Mouse (Mus musculus): ENCODE data around the gene Dyrk3. TPM values are rescaled to one million over a fixed set of nuclear protein-coding genes. Genes with fewer than 3 reads are reported as not detected.
"Not testable (repeated sequence)": the region's sequence is repeated elsewhere in the genome, so short reads cannot be mapped to it uniquely, and the experiment has no call there.

Gene Dyrk3
- total RNA-seq, 2 experiments from 2014 or later: 4.0 to 7.9 TPM

DNA sequence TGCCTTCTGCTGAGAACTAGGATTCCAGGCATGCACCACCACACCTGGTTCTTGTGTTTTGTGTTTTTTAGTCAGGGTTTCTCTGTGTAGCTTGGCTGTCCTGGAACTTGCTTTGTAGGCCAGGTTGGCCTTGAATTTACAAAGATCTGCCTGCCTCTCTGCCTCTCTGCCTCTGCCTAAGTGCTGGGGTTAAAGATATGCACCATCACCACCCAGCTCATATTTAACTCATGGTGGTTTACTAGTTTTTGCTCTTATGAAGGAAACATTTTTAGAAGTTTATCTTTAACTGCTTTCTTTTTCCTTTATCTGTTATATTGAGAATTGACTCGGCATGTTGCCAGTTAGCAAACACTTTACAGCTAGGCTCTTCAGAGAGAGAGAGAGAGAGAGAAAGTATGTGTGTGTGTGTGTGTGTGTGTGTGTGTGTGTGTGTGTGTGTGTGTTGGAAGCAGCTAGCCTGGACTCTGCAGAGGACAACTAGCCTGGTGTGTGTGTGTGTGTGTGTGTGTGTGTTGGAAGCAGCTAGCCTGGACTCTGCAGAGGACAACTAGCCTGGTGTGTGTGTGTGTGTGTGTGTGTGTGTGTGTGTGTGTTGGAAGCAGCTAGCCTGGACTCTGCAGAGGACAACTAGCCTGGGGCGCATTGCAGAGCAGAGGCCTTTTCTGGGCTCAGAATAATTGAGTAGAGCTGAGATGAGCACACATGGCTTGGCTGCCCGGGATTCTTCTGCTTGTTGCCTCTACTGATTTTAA lies 21.6 kb upstream of the Dyrk3 start:
- ATAC-seq (replicated peaks; ENCODE audit: poor library complexity): peak; percentile 67

DNA sequence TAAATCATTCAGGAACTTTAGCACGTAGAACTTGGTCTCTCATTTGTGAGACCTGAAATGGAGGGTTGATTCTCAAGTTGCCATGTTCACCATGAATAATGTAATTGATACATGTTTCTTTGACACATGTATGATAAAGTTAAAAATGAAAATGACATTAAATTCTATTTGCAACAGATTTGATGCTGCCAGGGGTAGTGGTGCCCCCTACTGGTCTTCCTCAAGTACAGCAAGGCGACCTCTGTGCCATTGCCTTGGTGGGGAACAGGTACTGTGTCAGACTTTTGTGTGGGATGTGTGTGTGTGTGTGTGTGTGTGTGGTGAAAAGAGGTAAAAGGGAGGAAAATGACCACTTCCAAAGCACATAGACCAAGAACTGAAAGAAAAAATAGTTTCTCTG lies 17.3 kb upstream of the Dyrk3 start:
- ATAC-seq (replicated peaks; ENCODE audit: poor library complexity): peak; percentile 56

DNA sequence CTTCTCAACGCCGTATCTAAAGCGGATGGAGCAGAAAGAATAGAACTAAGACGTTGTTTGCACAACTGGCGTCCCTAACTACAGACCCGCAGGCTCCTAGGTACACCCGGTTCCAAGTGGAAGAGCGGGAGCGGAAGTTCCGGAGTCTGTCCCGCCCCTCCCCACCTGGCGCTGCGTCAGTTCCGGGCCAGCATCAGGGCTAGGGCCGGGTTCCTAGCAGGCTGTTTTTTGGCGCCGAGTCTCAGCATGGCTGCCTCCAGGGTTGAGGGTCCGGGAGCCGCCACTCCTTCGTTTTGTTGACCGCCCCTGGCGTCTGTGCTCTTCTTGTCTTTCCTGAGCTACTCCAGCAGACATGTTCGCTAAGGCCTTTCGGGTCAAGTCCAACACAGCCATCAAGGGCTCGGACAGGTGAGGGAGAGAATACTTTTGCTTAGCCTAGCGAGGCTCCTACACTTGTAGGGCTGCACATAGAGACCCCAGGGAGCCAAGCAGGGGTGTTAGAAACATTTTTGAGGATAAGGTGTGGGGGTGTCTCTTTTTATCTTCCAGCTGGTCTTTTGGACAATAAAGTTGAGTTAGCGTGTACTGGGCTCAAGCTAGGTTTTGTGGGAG lies 15.0 kb upstream of the Dyrk3 start, which contains the start of gene Eif2d:
Gene Eif2d (plus strand): TSS at position 164 of the 612 bp plus-strand sequence.
- ATAC-seq (replicated peaks; ENCODE audit: poor library complexity): peak; percentile 99

DNA sequence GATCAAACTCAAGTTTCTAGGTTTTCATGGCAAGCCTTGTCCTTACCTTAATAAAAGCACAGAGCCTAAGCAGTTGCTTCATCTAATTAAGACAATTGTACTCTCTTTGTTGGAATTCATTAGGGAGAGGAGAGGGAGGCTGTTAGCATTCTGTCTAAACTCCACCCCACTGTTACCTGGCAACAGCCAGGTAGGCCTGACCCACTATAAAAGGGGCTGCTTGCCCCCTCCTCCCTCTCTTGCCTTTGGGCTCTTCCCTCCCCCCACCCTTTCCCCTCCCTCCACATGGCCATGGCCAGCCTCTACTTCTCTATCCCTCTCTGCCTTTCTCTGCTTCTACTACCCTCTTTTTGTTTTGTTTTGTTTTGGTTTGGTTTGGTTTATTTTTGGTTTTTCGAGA lies 11.4 kb upstream of the Dyrk3 start:
- ATAC-seq (replicated peaks; ENCODE audit: poor library complexity): no peak

DNA sequence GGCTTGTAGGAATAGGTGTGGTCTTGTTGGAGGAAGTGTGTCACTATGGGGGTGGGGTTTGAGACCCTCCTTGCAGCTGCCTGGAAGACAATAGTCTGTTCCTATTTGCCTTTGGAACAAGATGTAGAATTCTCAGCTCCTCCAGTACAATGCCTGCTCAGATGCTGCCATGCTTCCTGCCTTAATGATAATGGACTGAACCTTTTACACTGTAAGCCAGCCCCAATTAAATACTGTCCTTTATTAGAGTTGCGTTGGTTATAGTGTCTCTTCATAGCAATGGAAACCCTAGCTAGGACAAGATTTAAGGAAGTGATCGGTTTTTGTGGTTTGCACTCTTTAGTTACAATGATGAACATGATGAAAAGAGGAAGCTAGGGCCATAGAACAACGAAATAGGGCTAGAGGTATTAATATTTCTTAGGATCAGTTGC lies 8.1 kb upstream of the Dyrk3 start:
- ATAC-seq (replicated peaks; ENCODE audit: poor library complexity): peak; percentile 79

DNA sequence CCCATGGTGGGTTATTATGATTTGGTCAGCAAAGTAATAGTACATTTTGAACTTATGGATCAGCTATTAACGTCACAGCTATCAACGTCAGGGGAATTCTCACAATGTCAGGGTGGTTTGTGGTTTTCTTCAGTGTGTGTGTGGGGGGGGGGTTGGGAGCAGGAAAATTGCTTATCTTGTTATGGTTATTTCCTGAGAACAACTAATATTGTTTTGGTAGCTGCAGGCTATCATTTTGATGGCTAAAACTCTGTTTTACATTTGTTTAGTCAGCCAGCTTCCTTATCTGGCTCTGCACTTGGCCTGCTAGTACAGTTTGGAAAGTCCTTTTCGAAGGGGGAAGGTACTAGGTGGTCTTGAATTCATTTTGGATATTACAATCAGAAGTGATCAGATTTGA lies 7.1 kb upstream of the Dyrk3 start:
- not testable (repeated sequence) for ATAC-seq (replicated peaks; ENCODE audit: poor library complexity)

DNA sequence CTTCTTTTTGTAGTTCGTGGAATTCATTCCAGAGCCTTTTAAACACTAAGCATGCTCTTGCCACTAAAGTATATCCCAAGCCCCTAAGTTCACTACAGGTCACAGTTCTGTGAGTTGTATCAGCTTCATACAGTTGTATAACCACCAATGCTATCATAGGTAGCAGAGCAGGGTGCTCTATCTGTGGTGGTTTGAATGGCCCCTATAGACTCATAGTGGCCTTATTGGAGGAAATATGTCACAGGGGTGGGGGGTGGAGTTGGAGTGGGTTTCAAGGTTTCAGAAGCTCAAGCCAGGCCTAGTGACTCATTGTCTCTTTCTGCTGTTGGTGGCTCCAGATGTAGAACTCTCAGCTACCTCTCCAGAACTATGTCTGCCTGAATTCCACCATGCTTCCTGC lies 4.3 kb upstream of the Dyrk3 start:
- ATAC-seq (replicated peaks; ENCODE audit: poor library complexity): peak; percentile 44

DNA sequence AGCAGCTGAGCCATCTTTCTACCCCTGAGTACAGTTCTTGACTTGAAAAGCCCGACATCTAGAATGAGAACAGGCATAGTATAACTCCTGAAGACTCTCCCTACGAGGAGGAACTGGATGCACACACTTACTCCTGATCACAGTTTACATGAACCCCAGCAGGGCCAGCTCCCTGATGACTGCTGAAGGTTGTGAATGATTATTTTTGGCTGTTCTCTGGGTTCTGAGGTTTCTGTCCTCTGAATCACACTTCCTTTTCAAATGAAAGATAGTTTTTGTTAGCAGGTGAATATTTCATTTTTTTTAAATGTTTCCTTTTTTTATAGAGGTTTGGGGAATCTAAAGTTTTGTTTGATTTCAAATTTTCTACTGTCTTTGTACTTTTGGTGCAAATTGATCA lies 3.3 kb upstream of the Dyrk3 start:
- no peak for ATAC-seq (replicated peaks; ENCODE audit: poor library complexity)

DNA sequence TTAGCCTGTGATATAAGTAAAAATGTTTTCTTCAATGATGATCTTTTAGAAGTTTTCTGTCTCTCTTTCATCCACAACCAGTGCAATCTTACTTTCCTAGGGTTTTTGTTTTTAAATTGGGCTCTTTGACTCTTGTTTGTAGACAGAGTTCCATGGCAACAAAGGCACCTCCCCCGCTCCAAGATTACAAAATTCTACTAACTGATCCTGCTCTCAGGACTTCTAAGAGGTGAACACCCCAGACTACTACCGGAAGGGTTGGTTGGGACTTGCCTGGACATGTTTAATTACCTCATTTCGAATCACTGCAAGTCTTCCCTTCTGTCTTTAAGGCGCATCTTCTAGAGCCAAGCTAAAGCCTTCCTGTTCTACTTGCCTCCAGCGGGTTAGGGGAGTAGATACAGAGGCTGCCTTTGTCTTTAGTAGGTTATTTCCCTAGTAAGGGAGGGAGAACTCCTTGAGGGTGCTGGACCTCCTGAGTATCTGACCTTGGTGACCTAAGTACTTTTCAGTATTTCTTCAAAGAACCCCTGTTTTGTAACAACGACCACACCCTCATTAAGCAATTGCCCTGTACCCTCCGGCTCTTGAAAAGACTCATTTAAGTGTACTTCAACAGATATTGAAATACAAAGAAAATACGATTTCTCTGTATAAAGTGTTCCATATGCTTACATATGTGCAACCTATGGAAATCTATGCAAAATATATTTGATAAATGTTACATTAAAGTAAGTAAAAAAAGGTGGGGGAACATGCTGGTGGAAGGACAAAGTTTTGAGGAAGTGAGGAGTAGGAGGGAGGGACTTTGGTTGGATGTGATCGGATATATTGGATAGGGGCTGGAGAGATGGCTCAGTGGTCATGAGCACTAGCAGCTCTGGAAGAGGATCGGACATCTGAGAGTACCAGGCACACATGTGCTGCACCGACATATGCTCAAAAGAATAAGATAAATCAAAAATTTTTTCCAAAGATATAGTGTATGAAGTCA lies 1.3 kb upstream of the Dyrk3 start:
- peak; percentile 4; the same call in 1 of the 2 replicates for ATAC-seq (replicated peaks; ENCODE audit: poor library complexity)

DNA sequence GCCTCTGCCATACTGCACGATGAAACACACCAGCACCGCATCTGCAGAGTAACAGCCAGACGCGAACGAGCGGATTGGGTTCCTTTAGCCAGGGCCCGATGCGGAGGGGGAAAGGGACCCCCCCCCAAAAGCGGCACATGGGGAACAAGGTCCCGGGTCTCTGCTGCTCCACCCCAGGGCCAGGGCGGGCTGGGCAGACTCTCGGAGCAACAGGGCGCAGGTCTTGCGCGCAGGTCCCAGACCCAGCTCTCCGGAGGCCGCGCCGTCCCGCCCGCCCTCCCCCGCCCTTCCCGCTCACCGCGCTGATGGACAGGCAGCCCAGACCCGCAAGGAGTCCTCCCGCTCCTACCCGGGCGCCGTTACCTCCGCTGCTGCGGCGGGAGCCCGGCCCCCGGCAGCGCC lies 422 bp downstream of the Dyrk3 start:
- ATAC-seq (replicated peaks; ENCODE audit: poor library complexity): no peak

DNA sequence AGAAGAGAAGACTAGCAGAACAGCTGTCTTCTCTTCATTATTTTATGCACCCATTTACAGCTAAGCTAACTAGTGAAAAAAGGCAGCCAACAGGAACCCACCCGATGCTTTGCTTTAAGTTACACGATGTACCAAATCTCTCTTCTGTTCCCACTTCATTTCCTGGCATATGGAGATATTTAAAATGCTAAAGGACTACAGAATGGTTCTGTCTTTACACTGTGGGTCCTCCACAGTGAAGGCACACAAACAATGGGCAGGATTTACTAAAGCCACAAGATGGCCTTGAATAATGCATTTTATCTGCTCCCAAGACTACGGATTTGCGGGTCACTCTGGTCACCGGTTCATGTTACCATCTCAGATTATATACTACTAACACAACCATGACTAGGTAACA lies 1.0 kb downstream of the Dyrk3 start:
- no peak for ATAC-seq (replicated peaks; ENCODE audit: poor library complexity)

DNA sequence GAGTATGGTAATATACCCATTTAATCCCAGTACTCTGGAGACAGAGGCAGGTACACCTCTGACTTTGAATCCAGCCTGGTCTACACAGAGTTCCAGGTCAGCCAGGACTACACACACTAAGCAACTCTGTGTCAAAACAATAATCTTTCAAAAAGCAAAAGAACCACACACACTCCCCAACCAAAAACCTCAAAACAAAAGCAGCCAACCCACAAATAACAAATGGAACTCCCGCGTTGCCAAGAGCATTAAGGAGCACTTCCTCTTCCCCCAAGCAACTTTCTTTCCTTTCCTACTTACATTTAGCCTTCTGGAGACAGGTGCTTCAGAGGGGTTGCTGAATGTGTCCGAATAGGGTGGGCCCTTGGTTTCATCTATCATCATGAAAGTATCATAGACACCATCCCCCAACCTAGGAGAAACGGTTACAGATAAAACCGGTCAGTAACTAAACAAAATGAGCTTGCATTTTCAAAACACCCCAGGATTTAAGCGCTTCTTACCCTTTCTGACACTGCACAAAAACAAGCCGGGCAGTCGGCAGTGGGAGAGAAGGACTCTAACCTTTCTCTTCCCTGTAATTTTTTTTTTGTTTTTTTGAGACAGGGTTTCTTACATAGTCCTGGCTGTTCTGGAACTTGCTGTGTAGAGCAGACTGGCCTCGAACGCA lies 2.0 kb downstream of the Dyrk3 start:
- ATAC-seq (replicated peaks; ENCODE audit: poor library complexity): peak; percentile 24

DNA sequence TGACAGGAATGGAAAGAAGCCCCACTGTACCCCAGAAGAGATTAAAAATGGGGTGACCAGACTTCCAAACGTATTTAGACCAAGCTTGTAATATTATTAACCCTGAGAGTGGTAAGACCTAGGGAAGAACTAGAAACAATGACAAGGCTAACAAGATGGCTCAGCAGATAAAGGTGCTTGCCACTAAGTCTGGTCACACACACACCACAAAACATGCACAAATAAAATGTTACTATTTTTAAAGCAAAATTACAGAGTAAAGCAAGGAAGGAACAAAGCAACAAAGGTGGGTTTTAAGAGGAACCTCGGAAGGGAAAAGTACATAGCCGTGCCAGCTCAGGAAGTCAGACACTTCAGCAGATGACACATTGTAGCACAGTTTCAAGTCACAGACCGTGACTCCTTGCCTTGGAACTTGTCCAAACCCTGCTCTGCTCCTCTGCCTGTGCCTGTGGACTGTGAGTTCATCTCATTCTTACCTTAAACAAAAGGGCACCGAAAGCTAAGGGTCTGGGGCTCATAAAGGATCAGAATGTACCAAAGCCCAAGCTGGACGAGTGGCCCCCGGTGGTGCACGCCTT lies 3.1 kb downstream of the Dyrk3 start:
- peak; percentile 13; the same call in 1 of the 2 replicates for ATAC-seq (replicated peaks; ENCODE audit: poor library complexity)

DNA sequence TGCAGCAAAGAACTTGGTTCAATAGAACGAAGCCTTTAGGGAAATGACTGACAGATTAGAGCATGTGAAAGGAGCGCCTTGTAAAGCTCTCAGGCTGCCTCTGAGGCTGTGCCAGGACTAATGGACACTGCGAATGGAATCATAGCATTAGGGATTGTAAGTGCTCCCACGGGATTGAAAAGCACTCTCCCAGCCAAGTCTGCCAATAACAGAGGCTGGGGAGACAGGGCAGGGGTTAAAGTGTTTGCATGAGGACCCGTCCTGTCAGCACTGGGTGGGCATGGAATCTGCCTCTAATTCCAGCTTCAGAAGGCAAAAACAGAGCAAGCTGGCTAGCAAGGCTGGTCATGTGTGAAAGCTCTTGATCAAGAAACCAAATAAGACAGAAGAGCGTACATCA lies 3.9 kb downstream of the Dyrk3 start:
- ATAC-seq (replicated peaks; ENCODE audit: poor library complexity): no peak

DNA sequence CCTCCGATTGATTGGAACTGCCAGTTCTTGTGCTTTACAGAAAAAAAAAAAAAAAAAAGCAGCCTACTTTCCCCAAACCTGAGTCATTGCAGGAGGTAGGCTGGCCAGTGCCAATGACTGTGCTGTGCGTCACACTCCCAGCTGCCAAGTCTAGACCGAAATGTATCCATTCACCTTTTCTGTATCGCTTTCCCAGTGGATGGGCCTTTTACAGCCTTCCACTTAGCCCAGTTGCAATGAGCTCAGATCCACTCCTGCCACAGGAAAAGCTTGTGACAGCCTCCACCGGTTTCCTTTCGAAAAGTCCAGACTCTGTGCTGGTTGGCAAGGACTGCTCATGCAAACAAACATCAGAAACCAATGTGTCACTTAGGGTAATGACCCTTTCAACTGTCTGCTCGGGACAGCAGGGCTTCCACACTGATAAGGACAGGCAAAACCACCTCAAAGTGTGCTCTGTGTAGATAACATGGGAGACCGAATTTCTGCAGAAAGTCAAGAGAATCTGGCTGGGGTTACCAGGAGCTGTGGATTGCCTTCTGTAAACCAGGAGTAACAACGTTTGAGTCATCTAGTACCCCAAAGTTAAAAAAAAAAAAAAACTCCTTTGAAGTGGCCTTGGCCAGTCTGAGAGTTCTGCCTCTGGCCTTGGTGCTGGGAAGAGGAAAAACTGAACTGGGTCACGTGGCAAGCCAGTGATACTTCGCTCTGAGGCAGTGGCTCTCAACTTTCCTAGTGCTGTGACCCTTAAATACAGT lies 12.0 kb downstream of the Dyrk3 start:
- ATAC-seq (replicated peaks; ENCODE audit: poor library complexity): peak; percentile 84

DNA sequence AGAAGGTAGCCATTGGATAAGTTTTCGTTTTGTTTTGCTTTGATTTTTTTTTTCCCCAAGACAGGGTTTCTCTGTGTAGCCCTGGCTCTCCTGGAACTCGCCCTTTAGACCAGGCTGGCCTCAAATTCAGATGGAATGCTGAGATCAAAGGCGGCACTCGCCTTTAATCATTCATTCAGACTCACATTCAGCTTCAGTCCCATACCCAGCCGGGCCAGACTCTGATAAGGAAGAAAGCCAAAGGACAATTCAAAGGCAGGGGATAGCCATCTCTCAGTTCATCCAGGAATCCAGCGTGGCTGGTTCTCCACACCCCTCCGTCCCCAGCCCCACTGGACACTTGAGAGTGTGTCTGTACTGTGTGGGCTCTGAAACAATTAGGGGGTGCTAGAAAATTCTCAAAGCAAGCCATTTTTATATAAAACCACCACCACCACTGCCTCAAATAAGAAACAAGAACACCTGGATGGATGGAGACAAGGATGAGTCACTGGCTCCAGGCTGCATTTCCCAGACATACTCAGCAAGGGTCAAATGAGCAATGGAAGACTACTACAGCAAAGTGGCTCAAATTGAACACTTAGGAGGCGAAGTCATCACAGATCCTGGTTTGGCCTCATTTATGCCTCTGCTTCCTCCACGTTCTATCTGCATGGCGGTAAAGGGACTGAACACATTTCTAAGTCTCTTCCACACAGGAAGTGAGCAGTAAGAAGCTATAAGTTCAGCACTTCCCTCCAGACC lies 14.4 kb downstream of the Dyrk3 start:
- ATAC-seq (replicated peaks; ENCODE audit: poor library complexity): no peak

DNA sequence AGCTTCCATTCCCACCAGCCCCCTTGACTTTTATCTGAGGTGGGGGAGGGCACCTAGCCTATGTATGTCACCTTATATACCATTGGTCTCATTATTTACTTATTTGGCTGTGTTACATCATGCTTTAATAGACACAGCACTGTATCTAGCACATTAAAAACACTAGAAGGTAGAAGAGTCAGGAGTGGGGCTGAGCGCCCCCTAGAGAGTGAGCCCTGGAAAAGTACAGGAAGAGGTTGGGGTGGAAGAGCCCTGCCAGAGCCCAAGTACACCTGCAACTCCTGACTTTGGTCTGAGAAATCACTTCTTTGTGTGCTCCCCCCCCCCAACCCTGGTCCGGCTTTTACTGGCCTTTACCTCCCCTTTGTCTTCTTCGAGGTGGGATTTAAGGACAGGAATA lies 16.2 kb downstream of the Dyrk3 start:
- ATAC-seq (replicated peaks; ENCODE audit: poor library complexity): 0 out of 2 replicates have a peak, but pooled peaks have one; percentile 30

DNA sequence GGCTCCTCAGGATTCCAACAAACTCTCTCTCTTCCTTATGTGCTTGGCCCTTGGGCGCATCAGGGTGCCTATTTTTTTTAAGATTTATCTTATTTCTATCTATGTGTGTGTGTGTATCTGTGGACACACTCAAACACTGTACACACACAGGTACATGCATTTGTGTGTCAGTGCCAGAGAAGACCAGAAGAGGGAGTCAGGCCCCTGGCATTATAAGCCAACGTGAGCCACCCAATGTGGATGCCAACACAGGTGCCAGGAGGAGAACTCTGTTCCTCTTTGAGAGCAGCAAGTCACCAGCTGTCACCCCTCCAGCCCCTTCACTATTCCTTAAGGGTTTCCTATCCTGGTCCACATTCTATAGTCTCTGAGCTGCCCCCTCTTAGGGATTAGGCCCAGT lies 19.1 kb downstream of the Dyrk3 start:
- peak; percentile 78 for ATAC-seq (replicated peaks; ENCODE audit: poor library complexity)

DNA sequence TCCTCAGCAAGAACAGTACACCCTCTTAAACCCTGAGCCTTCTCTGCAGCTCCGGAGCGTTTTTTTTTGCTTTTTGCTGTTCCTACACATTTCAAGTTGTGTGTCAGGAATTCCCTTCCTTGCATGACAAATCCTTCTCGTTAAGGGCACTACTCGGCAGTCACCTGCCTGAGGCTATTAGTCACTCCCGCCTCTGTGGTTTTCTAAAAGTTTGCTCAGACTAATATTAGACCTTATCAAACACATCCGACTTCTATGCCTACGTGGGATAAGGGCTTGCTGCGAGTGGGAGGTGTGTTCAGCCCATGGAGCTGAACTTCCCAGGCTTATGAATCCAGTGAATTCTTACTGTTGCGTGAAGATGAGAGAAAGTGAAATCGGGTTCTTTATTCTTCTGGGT lies 19.6 kb downstream of the Dyrk3 start:
- ATAC-seq (replicated peaks; ENCODE audit: poor library complexity): no peak; the same call in 1 of the 2 replicates
